Mouse (Mus musculus): Measurements from ENCODE around the gene Arhgap28. TPM values are rescaled to one million over a fixed set of nuclear protein-coding genes. Genes with fewer than 3 reads are reported as not detected.

Arhgap28 gene
- polyA plus RNA-seq, 1 experiment from 2014 or later: 6.7 TPM

GRCm38 (mm10) chr17:67906236-67906635, 97.7 kb downstream of the Arhgap28 start:
- ATAC-seq: no peak
- no peak overlapping the region for H3K9ac ChIP-seq (replicated peaks; ENCODE audit: low read depth, low read length)
- H3K36me3 ChIP-seq (ENCODE audit: control insufficient read depth, insufficient read depth): no peaks in the 10 kb centered on the region
- no peak overlapping the region for H3K27ac ChIP-seq (ENCODE audit: low read length)
- H3K4me1 ChIP-seq (replicated peaks; ENCODE audit: control insufficient read depth, insufficient read depth, low read length): no peaks in the 10 kb centered on the region
- no peaks in the 10 kb centered on the region for H3K9me3 ChIP-seq (ENCODE audit: control insufficient read depth, low read length)
- H3K27me3 ChIP-seq (replicated peaks; ENCODE audit: control insufficient read depth, insufficient read depth, low read length): no peaks in the 10 kb centered on the region
- H3K4me3 ChIP-seq (replicated peaks; ENCODE audit: low read length): no peak overlapping the region
- WGBS: 56% methylated on average over 3 of the region's 3 CpGs
- no peak overlapping the region for H3K4me2 ChIP-seq (ENCODE audit: low read length)

- no peak overlapping the region for H3K9ac ChIP-seq (replicated peaks; ENCODE audit: low read depth, low read length)
- 77% methylated on average over 14 of the region's 14 CpGs for WGBS
Measured at GRCm38 (mm10) chr17:67904315-67904944, 99.5 kb downstream of the Arhgap28 start.

DNA sequence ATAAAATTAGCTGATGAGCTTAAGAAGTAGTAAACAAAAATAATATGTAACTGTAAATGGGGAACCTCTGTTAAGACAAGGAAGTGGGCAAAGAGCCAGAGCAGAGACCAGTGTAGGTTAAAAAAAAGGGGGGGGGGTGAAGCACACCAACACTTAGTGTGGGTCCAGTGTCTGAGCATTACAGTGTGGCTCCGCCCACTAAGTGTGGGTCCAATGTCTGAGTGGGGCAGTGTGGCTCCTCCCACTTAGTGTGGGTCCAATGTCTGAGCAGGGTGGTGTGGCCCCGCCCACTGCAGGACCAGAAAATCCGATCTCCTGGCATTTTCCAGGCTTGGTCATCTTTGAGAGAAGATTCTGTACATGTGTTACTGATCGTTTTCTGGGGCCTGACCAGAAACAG, 101.1 kb downstream of the Arhgap28 start:
- H3K27ac ChIP-seq (ENCODE audit: low read length): no peak overlapping the region
- no peak overlapping the region for H3K4me3 ChIP-seq (replicated peaks; ENCODE audit: low read length)
- no peaks in the 10 kb centered on the region for H3K36me3 ChIP-seq (ENCODE audit: control insufficient read depth, insufficient read depth)
- 84% methylated on average over 4 of the region's 4 CpGs for WGBS
- H3K9me3 ChIP-seq (ENCODE audit: control insufficient read depth, low read length): no peaks in the 10 kb centered on the region
- no peak overlapping the region for H3K9ac ChIP-seq (replicated peaks; ENCODE audit: low read depth, low read length)
- no peak overlapping the region for H3K4me2 ChIP-seq (ENCODE audit: low read length)
- H3K27me3 ChIP-seq (replicated peaks; ENCODE audit: control insufficient read depth, insufficient read depth, low read length): no peaks in the 10 kb centered on the region
- no peak for ATAC-seq
- no peaks in the 10 kb centered on the region for H3K4me1 ChIP-seq (replicated peaks; ENCODE audit: control insufficient read depth, insufficient read depth, low read length)

More at GRCm38 (mm10) chr17:67904315-67904944, 99.5 kb downstream of the Arhgap28 start:
- Histone ChIP-seq H3K27ac (ENCODE audit: low read length) (no peak overlapping the region), H3K4me2 (ENCODE audit: low read length) (no peak overlapping the region), H3K4me1 (replicated peaks; ENCODE audit: control insufficient read depth, insufficient read depth, low read length) (no peaks in the 10 kb centered on the region), H3K27me3 (replicated peaks; ENCODE audit: control insufficient read depth, insufficient read depth, low read length) (no peaks in the 10 kb centered on the region), H3K4me3 (replicated peaks; ENCODE audit: low read length) (no peak overlapping the region), H3K36me3 (ENCODE audit: control insufficient read depth, insufficient read depth) (no peaks in the 10 kb centered on the region), H3K9me3 (ENCODE audit: control insufficient read depth, low read length) (no peaks in the 10 kb centered on the region)
- ATAC-seq: no peak

- ATAC-seq: no peak
- 81% methylated on average over 11 of the region's 11 CpGs for WGBS
- Histone ChIP-seq H3K4me3 (replicated peaks; ENCODE audit: low read length) (no peak overlapping the region), H3K4me1 (replicated peaks; ENCODE audit: control insufficient read depth, insufficient read depth, low read length) (no peaks in the 10 kb centered on the region), H3K4me2 (ENCODE audit: low read length) (no peak overlapping the region), H3K27me3 (replicated peaks; ENCODE audit: control insufficient read depth, insufficient read depth, low read length) (no peaks in the 10 kb centered on the region), H3K9ac (replicated peaks; ENCODE audit: low read depth, low read length) (no peak overlapping the region), H3K27ac (ENCODE audit: low read length) (no peak overlapping the region), H3K9me3 (ENCODE audit: control insufficient read depth, low read length) (no peaks in the 10 kb centered on the region), H3K36me3 (ENCODE audit: control insufficient read depth, insufficient read depth) (no peaks in the 10 kb centered on the region)
Measured at GRCm38 (mm10) chr17:67901161-67901560, 102.8 kb downstream of the Arhgap28 start.

- no peak overlapping the region for H3K27ac ChIP-seq (ENCODE audit: low read length)
- 87% methylated on average over 5 of the region's 5 CpGs for WGBS
- no peak overlapping the region for H3K4me2 ChIP-seq (ENCODE audit: low read length)
- no peaks in the 10 kb centered on the region for H3K27me3 ChIP-seq (replicated peaks; ENCODE audit: control insufficient read depth, insufficient read depth, low read length)
- H3K4me3 ChIP-seq (replicated peaks; ENCODE audit: low read length): no peak overlapping the region
- H3K9me3 ChIP-seq (ENCODE audit: control insufficient read depth, low read length): no peaks in the 10 kb centered on the region
- H3K9ac ChIP-seq (replicated peaks; ENCODE audit: low read depth, low read length): no peak overlapping the region
- H3K4me1 ChIP-seq (replicated peaks; ENCODE audit: control insufficient read depth, insufficient read depth, low read length): no peaks in the 10 kb centered on the region
- ATAC-seq: no peak
- no peaks in the 10 kb centered on the region for H3K36me3 ChIP-seq (ENCODE audit: control insufficient read depth, insufficient read depth)
Measured at GRCm38 (mm10) chr17:67899376-67899775, 104.5 kb downstream of the Arhgap28 start.

GRCm38 (mm10) chr17:67896413-67896812, 107.5 kb downstream of the Arhgap28 start:
- Histone ChIP-seq H3K27me3 (replicated peaks; ENCODE audit: control insufficient read depth, insufficient read depth, low read length) (no peaks in the 10 kb centered on the region), H3K9ac (replicated peaks; ENCODE audit: low read depth, low read length) (no peak overlapping the region), H3K4me1 (replicated peaks; ENCODE audit: control insufficient read depth, insufficient read depth, low read length) (no peaks in the 10 kb centered on the region), H3K36me3 (ENCODE audit: control insufficient read depth, insufficient read depth) (no peaks in the 10 kb centered on the region), H3K27ac (ENCODE audit: low read length) (no peak overlapping the region), H3K4me2 (ENCODE audit: low read length) (no peak overlapping the region), H3K4me3 (replicated peaks; ENCODE audit: low read length) (no peak overlapping the region), H3K9me3 (ENCODE audit: control insufficient read depth, low read length) (no peaks in the 10 kb centered on the region)
- 95% methylated on average over 5 of the region's 5 CpGs for WGBS
- no peak for ATAC-seq

DNA sequence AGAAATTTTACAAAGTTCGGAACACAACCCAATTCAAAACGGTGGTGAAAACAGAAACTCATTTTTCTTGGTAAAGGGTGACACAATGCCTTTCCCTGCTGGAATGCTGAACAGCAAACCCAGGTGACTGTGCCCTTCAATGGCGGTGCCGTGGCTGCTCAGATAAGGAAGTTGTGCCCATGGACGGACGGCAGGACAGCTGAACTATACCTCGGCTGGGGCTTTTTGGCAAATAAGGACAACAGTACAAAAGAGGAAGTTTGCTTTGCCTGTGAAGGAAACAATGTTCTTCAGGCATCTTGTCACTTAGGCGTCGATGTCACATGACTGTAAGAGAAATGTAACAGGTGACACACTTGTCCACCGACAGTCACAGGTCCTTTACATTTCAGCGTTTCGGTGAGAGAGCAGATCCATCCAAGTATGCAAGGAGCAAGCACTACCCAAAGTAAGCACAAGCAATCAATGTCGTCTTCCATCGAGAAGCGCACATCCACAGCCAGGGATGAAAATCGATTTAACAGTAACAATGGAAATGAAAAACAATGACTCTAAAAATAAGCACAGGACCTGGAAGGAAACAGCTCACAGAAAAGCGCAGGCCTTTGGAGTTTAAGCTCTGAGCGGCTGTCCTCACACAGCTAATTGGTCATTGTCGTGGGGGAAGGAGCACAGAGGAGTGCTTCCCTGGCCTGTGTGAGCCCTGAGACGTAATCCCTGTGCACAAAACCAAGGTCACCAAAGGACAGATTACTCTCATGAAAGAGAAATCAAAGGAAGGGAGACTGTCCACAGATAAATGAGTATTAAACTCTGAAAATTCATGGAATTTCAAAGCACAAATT, 114.2 kb downstream of the Arhgap28 start:
- H3K4me1 ChIP-seq (replicated peaks; ENCODE audit: control insufficient read depth, insufficient read depth, low read length): no peaks in the 10 kb centered on the region
- H3K4me2 ChIP-seq (ENCODE audit: low read length): no peak overlapping the region
- H3K27me3 ChIP-seq (replicated peaks; ENCODE audit: control insufficient read depth, insufficient read depth, low read length): no peaks in the 10 kb centered on the region
- H3K36me3 ChIP-seq (ENCODE audit: control insufficient read depth, insufficient read depth): no peaks in the 10 kb centered on the region
- no peak for ATAC-seq
- no peak overlapping the region for H3K9ac ChIP-seq (replicated peaks; ENCODE audit: low read depth, low read length)
- 45% methylated on average over 20 of the region's 20 CpGs for WGBS
- H3K4me3 ChIP-seq (replicated peaks; ENCODE audit: low read length): no peak overlapping the region
- H3K9me3 ChIP-seq (ENCODE audit: control insufficient read depth, low read length): no peaks in the 10 kb centered on the region
- H3K27ac ChIP-seq (ENCODE audit: low read length): no peak overlapping the region

DNA sequence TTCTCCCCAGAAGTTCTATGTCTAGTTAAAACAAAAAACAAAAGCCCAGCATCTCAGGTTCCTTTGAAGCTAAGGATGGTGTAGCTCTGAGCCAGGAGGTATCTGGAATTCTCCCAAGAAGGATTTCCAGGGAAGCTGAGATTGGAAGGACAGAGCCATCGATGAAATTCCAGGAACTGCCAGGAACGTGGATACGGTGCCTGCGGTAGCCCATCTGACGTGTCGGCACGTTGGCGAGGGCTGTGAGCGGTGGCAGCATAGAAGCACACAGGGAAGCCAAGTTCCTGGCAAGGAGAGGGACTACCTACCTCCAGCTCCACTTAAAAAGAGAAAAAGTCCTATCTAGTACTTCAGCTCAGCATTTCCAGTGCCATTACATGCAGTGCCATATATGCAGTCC, 115.8 kb downstream of the Arhgap28 start:
- Histone ChIP-seq H3K27ac (ENCODE audit: low read length) (no peak overlapping the region), H3K9ac (replicated peaks; ENCODE audit: low read depth, low read length) (no peak overlapping the region), H3K27me3 (replicated peaks; ENCODE audit: control insufficient read depth, insufficient read depth, low read length) (no peaks in the 10 kb centered on the region), H3K36me3 (ENCODE audit: control insufficient read depth, insufficient read depth) (no peaks in the 10 kb centered on the region), H3K4me3 (replicated peaks; ENCODE audit: low read length) (no peak overlapping the region), H3K9me3 (ENCODE audit: control insufficient read depth, low read length) (no peaks in the 10 kb centered on the region), H3K4me1 (replicated peaks; ENCODE audit: control insufficient read depth, insufficient read depth, low read length) (no peaks in the 10 kb centered on the region), H3K4me2 (ENCODE audit: low read length) (no peak overlapping the region)
- ATAC-seq: 0 out of 2 replicates have a peak, but pooled peaks have one; percentile 49
- WGBS: 60% methylated on average over 9 of the region's 9 CpGs

- Histone ChIP-seq H3K9ac (replicated peaks; ENCODE audit: low read depth, low read length) (no peak overlapping the region), H3K27me3 (replicated peaks; ENCODE audit: control insufficient read depth, insufficient read depth, low read length) (no peaks in the 10 kb centered on the region), H3K9me3 (ENCODE audit: control insufficient read depth, low read length) (no peaks in the 10 kb centered on the region), H3K4me2 (ENCODE audit: low read length) (no peak overlapping the region), H3K4me1 (replicated peaks; ENCODE audit: control insufficient read depth, insufficient read depth, low read length) (no peaks in the 10 kb centered on the region), H3K36me3 (ENCODE audit: control insufficient read depth, insufficient read depth) (no peaks in the 10 kb centered on the region), H3K4me3 (replicated peaks; ENCODE audit: low read length) (no peak overlapping the region), H3K27ac (ENCODE audit: low read length) (no peak overlapping the region)
- 89% methylated on average over 5 of the region's 5 CpGs for WGBS
- no peak for ATAC-seq
Measured at GRCm38 (mm10) chr17:67886326-67886725, 117.6 kb downstream of the Arhgap28 start.

Data from forebrain, embryonic 16.5 days (tissue).